Mouse (Mus musculus): ENCODE measurements at regions not wholly inside any gene's neighbourhood (a gene's known extent, or its start where the extent isn't known, plus 50 kb on each side); places are given as distances from the start of the nearest gene placed in this dataset.

GRCm38 (mm10) chr16:71489415-71489814 is 818.7 kb upstream of the Robo1 start:
- Histone ChIP-seq H3K4me2 (no peak overlapping the region), H3K27me3 (replicated peaks) (no peaks in the 10 kb centered on the region), H3K9ac (no peak overlapping the region), H3K36me3 (replicated peaks) (no peaks in the 10 kb centered on the region), H3K4me1 (no peaks in the 10 kb centered on the region), H3K27ac (no peak overlapping the region), H3K9me3 (no peaks in the 10 kb centered on the region), H3K4me3 (no peak overlapping the region)
- WGBS = 81% methylated on average over 3 of the region's 3 CpGs
- ATAC-seq (replicated peaks) = no peak

DNA sequence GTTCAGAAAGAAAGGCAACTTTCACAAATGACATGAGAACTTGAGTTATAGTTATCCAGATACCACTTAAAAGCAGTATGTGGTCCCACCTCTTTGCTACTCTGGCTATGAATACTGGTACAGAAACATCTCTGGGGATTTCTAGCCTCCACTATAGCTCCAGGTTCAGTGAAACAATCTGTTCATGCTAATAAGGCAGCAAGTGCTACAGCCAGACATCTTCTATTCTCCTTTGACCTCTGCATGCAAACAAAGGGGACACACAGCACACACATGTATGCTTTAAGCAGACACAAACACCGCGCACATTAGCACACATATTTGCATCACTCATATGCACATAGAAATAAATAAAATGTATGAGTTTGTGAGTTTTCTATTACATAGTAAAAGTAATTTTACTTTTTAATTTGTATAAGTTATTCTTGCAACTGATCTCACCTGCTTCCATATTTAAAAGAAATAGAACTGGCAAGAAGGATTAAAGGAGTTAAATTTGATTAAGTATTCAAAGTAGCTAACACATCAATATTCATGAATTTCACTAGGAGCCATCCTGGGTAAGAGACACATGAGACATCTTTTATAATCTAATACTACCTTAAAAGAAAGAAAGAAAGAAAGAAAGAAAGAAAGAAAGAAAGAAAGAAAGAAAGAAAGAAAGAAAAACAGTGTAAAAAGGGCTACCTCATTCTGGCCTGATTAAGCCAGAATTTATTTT is 811.5 kb upstream of the Robo1 start:
- Histone ChIP-seq H3K27me3 (replicated peaks) (no peaks in the 10 kb centered on the region), H3K4me1 (peaks cover 7% of the 10 kb centered on the region; the same call in 1 of the 2 replicates), H3K27ac (no peak overlapping the region), H3K4me2 (no peak overlapping the region), H3K36me3 (replicated peaks) (no peaks in the 10 kb centered on the region), H3K4me3 (no peak overlapping the region), H3K9ac (no peak overlapping the region), H3K9me3 (no peaks in the 10 kb centered on the region)
- 29% methylated on average over 2 of the region's 2 CpGs for WGBS
- peak; percentile 56; the same call in 1 of the 2 replicates for ATAC-seq (replicated peaks)

GRCm38 (mm10) chr16:71497199-71497584 is 810.9 kb upstream of the Robo1 start:
- ATAC-seq (replicated peaks) = peak; percentile 65; the same call in 1 of the 2 replicates
- 13% methylated on average over 3 of the region's 3 CpGs for WGBS

GRCm38 (mm10) chr16:71511381-71511780 is 796.7 kb upstream of the Robo1 start:
- no peaks in the 10 kb centered on the region for H3K9me3 ChIP-seq
- H3K27me3 ChIP-seq (replicated peaks) = no peaks in the 10 kb centered on the region
- H3K4me2 ChIP-seq = no peak overlapping the region
- H3K36me3 ChIP-seq (replicated peaks) = no peaks in the 10 kb centered on the region
- no peak overlapping the region for H3K9ac ChIP-seq
- no peaks in the 10 kb centered on the region for H3K4me1 ChIP-seq
- no peak overlapping the region for H3K4me3 ChIP-seq
- ATAC-seq (replicated peaks) = no peak
- H3K27ac ChIP-seq = no peak overlapping the region
- WGBS = 56% methylated on average over 2 of the region's 2 CpGs

More at GRCm38 (mm10) chr16:71497199-71497584, 810.9 kb upstream of the Robo1 start:
- H3K4me1 ChIP-seq = peaks cover 7% of the 10 kb centered on the region; the same call in 1 of the 2 replicates
- no peaks in the 10 kb centered on the region for H3K27me3 ChIP-seq (replicated peaks)
- no peak overlapping the region for H3K9ac ChIP-seq
- H3K27ac ChIP-seq = peak overlapping the region; percentile 34; the same call in 1 of the 2 replicates
- H3K4me2 ChIP-seq = no peak overlapping the region
- no peaks in the 10 kb centered on the region for H3K9me3 ChIP-seq
- H3K4me3 ChIP-seq = no peak overlapping the region
- H3K36me3 ChIP-seq (replicated peaks) = no peaks in the 10 kb centered on the region

- Histone ChIP-seq H3K9me3 (no peaks in the 10 kb centered on the region), H3K9ac (no peak overlapping the region), H3K27me3 (replicated peaks) (no peaks in the 10 kb centered on the region), H3K4me1 (no peaks in the 10 kb centered on the region), H3K4me3 (no peak overlapping the region), H3K27ac (no peak overlapping the region), H3K4me2 (no peak overlapping the region), H3K36me3 (replicated peaks) (no peaks in the 10 kb centered on the region)
- no peak for ATAC-seq (replicated peaks)
Measured at GRCm38 (mm10) chr16:71539312-71539711, 768.8 kb upstream of the Robo1 start.

Measured in midbrain, embryonic 15.5 days (tissue).